8 mouse cellular contexts compared by ENCODE assay signal in the genomic region with DNA sequence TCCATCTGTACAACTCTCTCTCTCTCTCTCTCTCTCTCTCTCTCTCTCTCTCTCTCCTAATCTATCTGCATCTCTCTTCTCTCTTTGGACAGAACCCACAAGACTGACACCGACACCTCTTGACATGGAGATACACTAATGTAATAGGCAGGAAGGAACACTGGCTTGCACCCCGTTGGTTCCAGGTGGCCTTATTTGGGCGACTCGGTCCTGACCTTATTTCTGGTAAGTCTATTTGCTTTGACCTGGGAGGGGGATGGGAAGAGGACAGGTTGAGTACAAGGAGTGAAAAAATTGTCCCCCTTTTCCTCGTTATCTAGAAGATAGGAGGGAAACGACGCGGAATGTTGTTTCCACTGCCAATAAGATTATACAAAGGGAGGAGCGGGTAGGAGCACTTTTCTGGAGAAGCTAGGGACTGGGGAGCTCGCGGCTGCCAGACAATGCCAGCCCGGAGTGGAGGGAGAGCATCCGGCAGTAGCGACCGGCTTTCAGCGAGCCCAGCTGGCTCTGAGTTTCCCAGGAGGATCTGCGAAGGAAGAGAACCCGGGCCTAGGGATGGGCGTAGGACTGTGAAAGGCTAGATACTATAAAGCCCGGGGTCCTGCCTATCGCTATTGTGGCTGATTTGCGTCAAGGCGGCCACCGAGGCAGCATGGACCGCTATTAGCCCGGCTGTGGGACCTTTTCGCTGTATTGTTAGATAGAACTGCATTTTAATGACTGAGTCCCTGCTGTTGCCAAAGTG. TPM values are rescaled to one million over a fixed set of nuclear protein-coding genes. Genes with fewer than 3 reads are reported as not detected.
DNase-seq lines count a peak whose midpoint lies in the region; ATAC-seq lines count a peak whose summit lies in the region.

No protein-coding gene starts in this region.

- under 1% methylated on average over 27 of the region's 27 CpGs for WGBS in kidney, embryonic 14.5 days
- WGBS in forebrain, embryonic 10.5 days = under 1% methylated on average over 27 of the region's 27 CpGs
- WGBS in limb, embryonic 12.5 days = under 1% methylated on average over 27 of the region's 27 CpGs

- H3K36me3 ChIP-seq in kidney, embryonic 14.5 days (ENCODE audit: control insufficient read depth, insufficient read depth, low read length) = no peaks in the 10 kb centered on the region
- H3K36me3 ChIP-seq in forebrain, embryonic 10.5 days (replicated peaks) = no peaks in the 10 kb centered on the region
- no peaks in the 10 kb centered on the region for H3K36me3 ChIP-seq in limb, embryonic 12.5 days

- ATAC-seq in kidney, embryonic 14.5 days (ENCODE audit: low FRiP score, low TSS enrichment) = no peak
- ATAC-seq in limb, embryonic 12.5 days (ENCODE audit: insufficient number of reproducible peaks, insufficient read depth, low FRiP score, low TSS enrichment, low read depth) = no peak

- H3K27ac ChIP-seq in kidney, embryonic 14.5 days (ENCODE audit: low read depth, low read length) = no peak overlapping the region
- no peak overlapping the region for H3K27ac ChIP-seq in brown adipose tissue, adult 24 weeks (replicated peaks; ENCODE audit: low read depth, low read length)
- no peak overlapping the region for H3K27ac ChIP-seq in forebrain, embryonic 10.5 days
- no peak overlapping the region for H3K27ac ChIP-seq in limb, embryonic 12.5 days

- H3K4me2 ChIP-seq in kidney, embryonic 14.5 days (replicated peaks; ENCODE audit: low read depth, low read length) = no peak overlapping the region
- H3K4me2 ChIP-seq in limb, embryonic 12.5 days = peak overlapping the region; percentile 37

- H3K9me3 ChIP-seq in kidney, embryonic 14.5 days (ENCODE audit: control insufficient read depth, low read length) = no peaks in the 10 kb centered on the region
- H3K9me3 ChIP-seq in forebrain, embryonic 10.5 days = no peaks in the 10 kb centered on the region
- no peaks in the 10 kb centered on the region for H3K9me3 ChIP-seq in limb, embryonic 12.5 days

- H3K4me3 ChIP-seq in kidney, embryonic 14.5 days (ENCODE audit: low read length) = peak overlapping the region; percentile 3; the same call in 1 of the 2 replicates
- H3K4me3 ChIP-seq in brown adipose tissue, adult 24 weeks (ENCODE audit: insufficient read depth, low read depth, low read length) = peak overlapping the region; percentile 27; the same call in 1 of the 2 replicates
- peak overlapping the region; percentile 46 for H3K4me3 ChIP-seq in forebrain, embryonic 10.5 days
- 0 out of 2 replicates have a peak overlapping the region, but pooled peaks have one; percentile 17 for H3K4me3 ChIP-seq in limb, embryonic 12.5 days (replicated peaks)

- DNase-seq in kidney, postnatal 36 days = no peak
- peak; percentile 50 for DNase-seq in forebrain, embryonic 10.5 days (ENCODE audit: extremely low spot score, low spot score)
- DNase-seq in right cerebral cortex, postnatal 4 days = peak; percentile 35
- no peak for DNase-seq in layer of hippocampus, adult 9-11 months
- DNase-seq in left cerebral cortex, adult 8-10 months (ENCODE audit: low spot score in 2 of 2) = no peak

- H3K4me1 ChIP-seq in kidney, embryonic 14.5 days (ENCODE audit: control insufficient read depth, insufficient read depth, low read length) = peaks cover 10% of the 10 kb centered on the region; the same call in 1 of the 2 replicates
- no peaks in the 10 kb centered on the region; the same call in 1 of the 2 replicates for H3K4me1 ChIP-seq in brown adipose tissue, adult 24 weeks (ENCODE audit: control insufficient read depth, insufficient read depth, insufficient read length, low read length)
- H3K4me1 ChIP-seq in forebrain, embryonic 10.5 days = peaks cover 62% of the 10 kb centered on the region
- H3K4me1 ChIP-seq in limb, embryonic 12.5 days (replicated peaks) = peaks cover 16% of the 10 kb centered on the region

- H3K9ac ChIP-seq in kidney, embryonic 14.5 days (ENCODE audit: low read depth, low read length) = no peak overlapping the region
- H3K9ac ChIP-seq in limb, embryonic 12.5 days (replicated peaks) = no peak overlapping the region

- H3K27me3 ChIP-seq in kidney, embryonic 14.5 days (ENCODE audit: control insufficient read depth, insufficient read depth, low read length) = peaks cover 95% of the 10 kb centered on the region
- H3K27me3 ChIP-seq in forebrain, embryonic 10.5 days (ENCODE audit: poor library complexity, severe bottlenecking) = peaks cover 100% of the 10 kb centered on the region
- H3K27me3 ChIP-seq in limb, embryonic 12.5 days = peaks cover 93% of the 10 kb centered on the region

RNA-seq across cellular contexts. Expression of a gene that starts 14.1 kb away (rescaled TPM):
- polyA plus RNA-seq in kidney, embryonic 14.5 days (2014; fragmentation: Nextera tagmentation; extraction: Ambion mirVana) = not detected in 2 replicates
- 0.83 TPM in 1 of 2 replicates, not detected in the other for polyA plus RNA-seq in brown adipose tissue, adult 24 weeks (2012; ENCODE audit: insufficient read depth, insufficient read length, missing spikeins)
- polyA plus RNA-seq in forebrain, embryonic 10.5 days (2016; fragmentation: Nextera tagmentation; extraction: Ambion mirVana) = 0.05 TPM in 2 replicates
- 0.18 TPM in 2 replicates for polyA plus RNA-seq in limb, embryonic 12.5 days (2016; fragmentation: Nextera tagmentation; extraction: Ambion mirVana)
- total RNA-seq in left cerebral cortex, adult 8-10 months (2022) = 10 to 100 TPM; 18.7 to 25.6 (median 20.5) TPM

Comparison
In these comparisons a context has a peak if more than half of its experiments do, and no peak if none do; other contexts are left out.
1. DNase-seq: peak in forebrain, embryonic 10.5 days (single experiment) and right cerebral cortex, postnatal 4 days (single experiment); none in kidney, postnatal 36 days (0 of 2), layer of hippocampus, adult 9-11 months (single experiment) and left cerebral cortex, adult 8-10 months (0 of 2).
2. Peak in every context shown above with its lines, with median percentiles within 50 percentile points of each other: H3K4me3 ChIP-seq.